Mouse (Mus musculus): ENCODE measurements around the gene Hnrnpdl.

The Hnrnpdl gene

DNA sequence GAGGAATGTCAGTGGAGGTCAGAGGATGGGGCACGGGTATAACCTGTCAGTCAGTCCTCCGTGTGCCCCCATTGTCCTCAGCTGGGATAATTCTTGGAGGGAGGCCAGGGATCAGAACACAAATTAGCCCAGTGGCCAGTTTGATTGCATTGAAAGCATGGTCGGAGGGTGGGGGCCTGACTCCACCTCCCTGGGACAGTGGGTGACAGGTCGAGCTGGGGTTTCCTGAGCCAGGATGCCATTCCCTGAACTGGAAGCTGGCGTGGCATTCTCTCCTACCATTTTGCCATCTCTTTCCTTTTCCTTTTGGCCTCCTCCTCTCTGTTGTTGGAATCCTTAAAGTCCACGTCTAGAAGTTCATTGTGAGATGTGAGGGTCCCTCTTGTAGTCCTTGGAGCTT, 33.6 kb downstream of the Hnrnpdl start:
- DNase-seq (ENCODE audit: low read depth, low spot score) = no peak

DNA sequence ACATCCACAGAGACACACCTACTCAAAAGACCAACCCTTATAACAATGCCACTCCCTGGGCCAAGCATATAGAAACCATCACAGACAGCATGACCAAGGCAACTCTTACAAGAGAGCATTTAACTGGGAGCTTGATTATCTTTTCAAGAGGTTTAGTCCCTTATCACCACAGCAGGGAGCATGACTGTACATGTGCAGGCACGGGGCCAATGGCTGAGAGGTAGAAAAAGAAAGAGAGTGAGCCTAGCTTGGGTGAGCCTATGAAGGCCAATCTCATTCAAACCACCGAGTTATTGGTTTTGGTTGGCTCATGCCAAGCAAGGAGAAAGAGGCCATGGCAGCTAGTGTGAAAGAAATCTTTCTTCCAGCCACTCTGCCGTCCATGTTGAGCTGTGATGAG, 34.0 kb downstream of the Hnrnpdl start:
- no peak for DNase-seq (ENCODE audit: low read depth, low spot score)

- no peak for DNase-seq (ENCODE audit: low read depth, low spot score)
Observed at GRCm38 (mm10) chr5:100003895-100004294, 35.6 kb downstream of the Hnrnpdl start.

DNA sequence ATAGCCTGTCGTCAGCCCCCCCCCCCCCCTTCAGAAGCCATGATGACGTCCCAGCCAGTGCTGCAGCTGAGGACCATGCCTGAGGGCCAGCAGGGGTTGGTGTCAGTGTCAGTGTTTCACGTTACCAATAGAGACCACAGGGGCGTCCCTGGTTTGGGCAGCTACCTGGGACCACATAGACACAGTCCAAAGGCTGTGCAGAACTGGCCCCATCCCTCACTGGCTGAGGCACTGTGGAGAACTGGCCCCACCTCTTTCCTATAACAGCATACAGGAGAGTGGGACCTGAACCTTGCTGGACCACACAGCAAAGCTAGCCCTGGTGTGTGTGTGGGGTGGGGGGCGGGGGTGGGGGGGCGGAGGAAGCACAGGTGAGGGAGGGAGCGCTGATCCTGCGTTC, 39.0 kb downstream of the Hnrnpdl start:
- no peak for DNase-seq (ENCODE audit: low read depth, low spot score)

- DNase-seq (ENCODE audit: low read depth, low spot score) = no peak
Observed at GRCm38 (mm10) chr5:100000048-100000447, 39.4 kb downstream of the Hnrnpdl start.

- DNase-seq (ENCODE audit: low read depth, low spot score) = no peak
Observed at GRCm38 (mm10) chr5:99994680-99995079, 44.8 kb downstream of the Hnrnpdl start.

GRCm38 (mm10) chr5:99994166-99994565, 45.3 kb downstream of the Hnrnpdl start:
- DNase-seq (ENCODE audit: low read depth, low spot score) = no peak
